Comparison of ENCODE assay signal across 16 mouse cellular contexts in the genomic region with DNA sequence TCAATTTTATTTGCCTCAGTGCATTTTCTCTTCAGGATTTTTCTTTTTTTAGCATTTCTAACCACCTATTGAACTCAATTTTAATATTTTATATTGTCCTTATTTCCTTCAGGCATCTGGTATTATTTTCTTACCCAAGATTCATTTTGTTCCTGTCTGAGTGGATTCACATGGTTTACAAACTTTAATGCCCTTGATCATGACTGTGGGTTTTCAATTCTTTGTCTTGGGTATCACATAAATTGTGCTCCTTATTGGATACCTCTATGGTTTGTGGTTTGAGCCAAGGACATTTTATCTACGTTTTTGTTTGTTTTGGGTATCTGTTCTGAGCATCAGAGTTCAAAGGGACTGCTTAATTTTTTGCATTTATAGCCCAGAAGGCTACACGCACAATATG. TPM values are rescaled to one million over a fixed set of nuclear protein-coding genes. Genes with fewer than 3 reads are reported as not detected.
"Had no signal": no experiment of that assay in that cellular context is flagged by ENCODE, and none has a peak within 500 bp of the region (broad histone marks: within the 10 kb centered on the region; RNA-seq: fewer than 3 reads in every experiment).

No protein-coding gene starts in this region.

- H3K27me3 ChIP-seq: limb, embryonic 12.5 days; limb, embryonic 15.5 days; liver, embryonic 15.5 days; midbrain, embryonic 12.5 days; midbrain, embryonic 15.5 days had no signal

- H3K36me3 ChIP-seq: limb, embryonic 12.5 days; limb, embryonic 15.5 days; liver, embryonic 15.5 days; midbrain, embryonic 12.5 days; midbrain, embryonic 15.5 days had no signal

- H3K4me1 ChIP-seq: limb, embryonic 12.5 days; limb, embryonic 15.5 days; midbrain, embryonic 12.5 days had no signal

- H3K27ac ChIP-seq: limb, embryonic 12.5 days; limb, embryonic 15.5 days; liver, embryonic 15.5 days; midbrain, embryonic 12.5 days; midbrain, embryonic 15.5 days had no signal

- H3K4me2 ChIP-seq: midbrain, embryonic 15.5 days had no signal

- DNase-seq: kidney, adult 11 months; kidney, adult 8-10 months; left cerebral cortex, postnatal 4 days; lung, adult 2 months; lung, postnatal 14 days; lung, postnatal 4 days; thymus, adult 2 months; thymus, postnatal 14 days; thymus, postnatal 4 days had no signal

- H3K9ac ChIP-seq: limb, embryonic 15.5 days; liver, embryonic 15.5 days; midbrain, embryonic 12.5 days; midbrain, embryonic 15.5 days had no signal

- H3K4me3 ChIP-seq: midbrain, embryonic 15.5 days had no signal

- H3K9me3 ChIP-seq: limb, embryonic 15.5 days; liver, embryonic 15.5 days had no signal

- ATAC-seq: midbrain, embryonic 15.5 days had no signal

RNA-seq across cellular contexts. Expression of a gene that starts 43.9 kb away (rescaled TPM):
- polyA plus RNA-seq: small intestine, adult 2 months; spleen, adult 2 months; thymus, adult 2 months had no signal
